Mouse (Mus musculus) limb, embryonic 13.5 days (tissue): ENCODE measurements around the gene Cep131. TPM values are rescaled to one million over a fixed set of nuclear protein-coding genes. Genes with fewer than 3 reads are reported as not detected.

Experiments
- ATAC-seq: fragments of 200-750 bp; cut with Nextera tagmentation; 2 replicates; pipeline ENCODE4 v1.8.0; 2017; ENCODE audit warnings: low read depth, moderate number of reproducible peaks, moderate TSS enrichment; ENCODE audit not compliant: low FRiP score
- H3K27ac ChIP-seq: fragments of 300-500 bp; sonication (generic); 2 replicates; pipeline ENCODE4 v1.5.1; 2015; ENCODE audit warnings: inconsistent platforms, mild to moderate bottlenecking, moderate library complexity
- H3K27me3 ChIP-seq: fragments of 300-500 bp; sonication (generic); 2 replicates; pipeline ENCODE4 v1.6.1; 2015; ENCODE audit warnings: mild to moderate bottlenecking, inconsistent platforms
- H3K36me3 ChIP-seq: fragments of 300-500 bp; sonication (generic); 2 replicates; pipeline ENCODE4 v1.6.1; 2015; ENCODE audit warnings: inconsistent platforms, mild to moderate bottlenecking, moderate library complexity
- H3K4me1 ChIP-seq: fragments of 300-500 bp; sonication (generic); 2 replicates; pipeline ENCODE4 v1.6.1; 2015; ENCODE audit warnings: inconsistent platforms
- H3K4me2 ChIP-seq: fragments of 300-500 bp; sonication (generic); replicated peaks from 2 replicates; pipeline ENCODE4 v1.6.1; 2015; ENCODE audit warnings: inconsistent platforms, mild to moderate bottlenecking, moderate library complexity
- H3K4me3 ChIP-seq: fragments of 300-500 bp; sonication (generic); 2 replicates; pipeline ENCODE4 v1.5.1; 2015; ENCODE audit warnings: moderate library complexity, mild to moderate bottlenecking, inconsistent platforms
- H3K9ac ChIP-seq: fragments of 300-500 bp; sonication (generic); 2 replicates; pipeline ENCODE4 v1.6.1; 2015; ENCODE audit warnings: mild to moderate bottlenecking, inconsistent platforms
- H3K9me3 ChIP-seq: fragments of 300-500 bp; sonication (generic); 2 replicates; pipeline ENCODE4 v1.6.1; 2016; ENCODE audit warnings: inconsistent platforms
- WGBS: fragments of 180-500 bp; shearing (Covaris S2); methylation state at CpG from one replicate; pipeline ENCODE4 v1.1.7; 2015; 5-methylcytosine and 5-hydroxymethylcytosine counted together
- polyA plus RNA-seq: library from polyadenylated mRNA; unstranded; fragments of >200 nt; fragmentation: Nextera tagmentation; extraction: Ambion mirVana; gene quantifications from 2 replicates; pipeline ENCODE4 v1.2.1, GENCODE M21; 2015

The Cep131 gene
- polyA plus RNA-seq, 1 experiment from 2014 or later = 29.0 TPM

GRCm38 (mm10) chr11:120114488-120115215 lies 28.0 kb upstream of the Cep131 start:
- 0 out of 2 replicates have a peak overlapping the region, but pooled peaks have one; percentile 9 for H3K4me2 ChIP-seq
- H3K27ac ChIP-seq = 0 out of 2 replicates have a peak overlapping the region, but pooled peaks have one; percentile 34
- H3K4me3 ChIP-seq = no peak overlapping the region
- peaks cover 71% of the 10 kb centered on the region for H3K36me3 ChIP-seq
- ATAC-seq = peak; percentile 70
- H3K27me3 ChIP-seq = peaks cover 4% of the 10 kb centered on the region; the same call in 1 of the 2 replicates
- WGBS = 55% methylated on average over 21 of the region's 21 CpGs
- H3K4me1 ChIP-seq = peaks cover 24% of the 10 kb centered on the region
- no peak overlapping the region for H3K9ac ChIP-seq
- H3K9me3 ChIP-seq = no peaks in the 10 kb centered on the region

GRCm38 (mm10) chr11:120112136-120112535 lies 25.5 kb upstream of the Cep131 start:
- ATAC-seq = no peak
- Histone ChIP-seq H3K4me2 (no peak overlapping the region), H3K9me3 (no peaks in the 10 kb centered on the region), H3K27me3 (peaks cover 4% of the 10 kb centered on the region; the same call in 1 of the 2 replicates), H3K27ac (no peak overlapping the region), H3K9ac (no peak overlapping the region), H3K4me1 (peaks cover 36% of the 10 kb centered on the region), H3K4me3 (no peak overlapping the region), H3K36me3 (peaks cover 63% of the 10 kb centered on the region)
- WGBS = 91% methylated on average over 4 of the region's 4 CpGs

- no peak for ATAC-seq
- Histone ChIP-seq H3K27ac (no peak overlapping the region), H3K9me3 (no peaks in the 10 kb centered on the region), H3K4me1 (peaks cover 36% of the 10 kb centered on the region), H3K9ac (no peak overlapping the region), H3K36me3 (peaks cover 60% of the 10 kb centered on the region), H3K27me3 (peaks cover 4% of the 10 kb centered on the region; the same call in 1 of the 2 replicates), H3K4me3 (no peak overlapping the region), H3K4me2 (no peak overlapping the region)
- WGBS = 9% methylated on average over 2 of the region's 2 CpGs
Observed at GRCm38 (mm10) chr11:120111033-120111432, 24.4 kb upstream of the Cep131 start.

- Histone ChIP-seq H3K36me3 (peaks cover 60% of the 10 kb centered on the region), H3K9ac (no peak overlapping the region), H3K4me1 (peaks cover 36% of the 10 kb centered on the region), H3K4me2 (no peak overlapping the region), H3K27ac (no peak overlapping the region), H3K9me3 (no peaks in the 10 kb centered on the region), H3K4me3 (no peak overlapping the region), H3K27me3 (peaks cover 4% of the 10 kb centered on the region; the same call in 1 of the 2 replicates)
- no peak for ATAC-seq
- WGBS = 55% methylated on average over 7 of the region's 7 CpGs
Observed at GRCm38 (mm10) chr11:120110554-120110953, 23.9 kb upstream of the Cep131 start.

GRCm38 (mm10) chr11:120109558-120110210 lies 23.1 kb upstream of the Cep131 start:
- peaks cover 28% of the 10 kb centered on the region for H3K4me1 ChIP-seq
- no peak overlapping the region for H3K27ac ChIP-seq
- peaks cover 61% of the 10 kb centered on the region for H3K36me3 ChIP-seq
- H3K27me3 ChIP-seq = peaks cover 4% of the 10 kb centered on the region; the same call in 1 of the 2 replicates
- ATAC-seq = peak; percentile 26; the same call in 1 of the 2 replicates
- WGBS = 46% methylated on average over 14 of the region's 14 CpGs
- peak overlapping the region; percentile 27; the same call in 1 of the 2 replicates for H3K9ac ChIP-seq
- no peaks in the 10 kb centered on the region for H3K9me3 ChIP-seq
- no peak overlapping the region for H3K4me3 ChIP-seq
- no peak overlapping the region for H3K4me2 ChIP-seq

- Histone ChIP-seq H3K9ac (peak overlapping the region; percentile 31; the same call in 1 of the 2 replicates), H3K27ac (no peak overlapping the region), H3K27me3 (peaks cover 2% of the 10 kb centered on the region; the same call in 1 of the 2 replicates), H3K4me1 (peaks cover 24% of the 10 kb centered on the region), H3K4me3 (no peak overlapping the region), H3K9me3 (no peaks in the 10 kb centered on the region), H3K4me2 (no peak overlapping the region), H3K36me3 (peaks cover 60% of the 10 kb centered on the region)
- WGBS = 80% methylated on average over 9 of the region's 9 CpGs
- ATAC-seq = no peak
Observed at GRCm38 (mm10) chr11:120107796-120108195, 21.2 kb upstream of the Cep131 start.

- Histone ChIP-seq H3K27me3 (no peaks in the 10 kb centered on the region), H3K36me3 (peaks cover 53% of the 10 kb centered on the region), H3K9ac (peak overlapping the region; percentile 14; the same call in 1 of the 2 replicates), H3K4me1 (peaks cover 24% of the 10 kb centered on the region), H3K4me3 (no peak overlapping the region), H3K4me2 (no peak overlapping the region), H3K9me3 (no peaks in the 10 kb centered on the region), H3K27ac (no peak overlapping the region)
- no peak for ATAC-seq
- 74% methylated on average over 2 of the region's 2 CpGs for WGBS
Observed at GRCm38 (mm10) chr11:120107026-120107425, 20.4 kb upstream of the Cep131 start.

- Histone ChIP-seq H3K9ac (no peak overlapping the region), H3K27me3 (no peaks in the 10 kb centered on the region), H3K4me2 (no peak overlapping the region), H3K9me3 (no peaks in the 10 kb centered on the region), H3K4me3 (no peak overlapping the region), H3K27ac (no peak overlapping the region), H3K4me1 (peaks cover 13% of the 10 kb centered on the region), H3K36me3 (peaks cover 48% of the 10 kb centered on the region)
- ATAC-seq = no peak
- WGBS = 93% methylated on average over 3 of the region's 3 CpGs
Observed at GRCm38 (mm10) chr11:120103431-120103997, 16.9 kb upstream of the Cep131 start.

GRCm38 (mm10) chr11:120101036-120101435 lies 14.4 kb upstream of the Cep131 start:
- Histone ChIP-seq H3K27ac (no peak overlapping the region), H3K9ac (no peak overlapping the region), H3K4me3 (no peak overlapping the region), H3K4me2 (no peak overlapping the region), H3K9me3 (no peaks in the 10 kb centered on the region), H3K4me1 (peaks cover 22% of the 10 kb centered on the region), H3K36me3 (peaks cover 40% of the 10 kb centered on the region), H3K27me3 (no peaks in the 10 kb centered on the region)
- ATAC-seq = no peak
- WGBS = 6% methylated on average over 3 of the region's 3 CpGs

- Histone ChIP-seq H3K4me1 (peaks cover 22% of the 10 kb centered on the region), H3K9me3 (no peaks in the 10 kb centered on the region), H3K4me2 (peak within 1 kb of the TSS; percentile 97), H3K9ac (peak within 1 kb of the TSS; percentile 92), H3K27ac (peak within 1 kb of the TSS; percentile 94), H3K36me3 (peaks cover 40% of the 10 kb centered on the region), H3K27me3 (no peaks in the 10 kb centered on the region), H3K4me3 (peak within 1 kb of the TSS; percentile 87)
- peak; percentile 98 for ATAC-seq
- under 1% methylated on average over 77 of the region's 77 CpGs for whole genome bisulfite sequencing
Observed at GRCm38 (mm10) chr11:120098588-120099511, 12.2 kb upstream of the Cep131 start, which contains the start of the genes Tepsin and Ndufaf8. Gene Tepsin, minus strand, starts transcription at chr11:120098731. Gene Ndufaf8, plus strand, starts transcription at chr11:120098928.
